Mouse (Mus musculus): Measurements from ENCODE around the gene Ptprf. TPM values are rescaled to one million over a fixed set of nuclear protein-coding genes. Genes with fewer than 3 reads are reported as not detected.

The Ptprf gene
- polyA plus RNA-seq, 2 experiments: 71.9 to 85.0 TPM

DNA sequence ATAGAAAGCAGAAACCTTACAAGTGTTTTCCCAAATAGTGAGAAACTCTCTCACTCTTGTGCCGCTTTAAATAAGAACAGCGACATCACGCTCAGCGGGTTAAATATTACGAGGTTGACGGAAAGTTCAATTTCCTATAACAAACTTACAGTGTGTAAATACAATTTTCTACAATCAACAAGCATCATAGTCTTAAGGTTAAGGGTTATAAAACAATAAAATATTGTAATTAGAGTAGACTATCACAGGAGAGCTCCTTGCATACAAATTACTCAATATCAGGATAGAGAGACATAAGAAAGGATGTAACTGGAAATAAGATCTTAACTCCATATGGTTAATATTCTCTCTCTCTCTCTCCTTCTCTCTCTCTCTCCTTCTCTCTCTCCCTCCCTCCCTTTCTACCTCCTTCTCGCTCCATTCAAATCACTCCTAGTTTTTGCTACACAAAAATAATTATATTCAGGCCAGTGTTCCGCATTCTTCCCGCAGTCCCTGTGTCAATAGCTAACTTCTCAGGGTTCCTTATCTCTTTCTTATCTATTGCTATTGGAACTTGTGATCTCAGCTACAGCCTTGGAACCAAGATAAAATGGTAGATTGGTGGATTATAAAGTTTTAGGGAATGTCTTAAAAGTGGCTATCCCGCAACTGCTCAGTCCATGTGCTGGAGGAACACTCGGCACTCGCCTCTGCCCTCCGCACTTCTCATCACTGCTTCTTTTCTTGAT lies 16.5 kb upstream of the Ptprf start:
- Histone ChIP-seq H3K9me3 (ENCODE audit: control insufficient read depth, low read length) (no peaks in the 10 kb centered on the region), H3K4me1 (ENCODE audit: control insufficient read depth, insufficient read depth, low read length) (no peaks in the 10 kb centered on the region), H3K36me3 (ENCODE audit: control insufficient read depth, insufficient read depth, low read length) (no peaks in the 10 kb centered on the region), H3K4me2 (replicated peaks; ENCODE audit: low read depth, low read length, severe bottlenecking) (no peak overlapping the region), H3K27me3 (ENCODE audit: control insufficient read depth, insufficient read depth, low read length) (no peaks in the 10 kb centered on the region), H3K4me3 (replicated peaks; ENCODE audit: low read length) (no peak overlapping the region), H3K27ac (replicated peaks; ENCODE audit: low read depth, low read length) (no peak overlapping the region), H3K9ac (ENCODE audit: low read depth, low read length, severe bottlenecking) (no peak overlapping the region)
- ATAC-seq (ENCODE audit: low FRiP score, low read depth) (no peak), DNase-seq (ENCODE audit: low spot score) (no peak)
- 89% methylated on average over 13 of the region's 13 CpGs for WGBS
- no peak for TF ChIP-seq POLR2A (IDR thresholded peaks at IDR 0.05; ENCODE audit: borderline replicate concordance, extremely low read depth, insufficient read depth, insufficient read length)

DNA sequence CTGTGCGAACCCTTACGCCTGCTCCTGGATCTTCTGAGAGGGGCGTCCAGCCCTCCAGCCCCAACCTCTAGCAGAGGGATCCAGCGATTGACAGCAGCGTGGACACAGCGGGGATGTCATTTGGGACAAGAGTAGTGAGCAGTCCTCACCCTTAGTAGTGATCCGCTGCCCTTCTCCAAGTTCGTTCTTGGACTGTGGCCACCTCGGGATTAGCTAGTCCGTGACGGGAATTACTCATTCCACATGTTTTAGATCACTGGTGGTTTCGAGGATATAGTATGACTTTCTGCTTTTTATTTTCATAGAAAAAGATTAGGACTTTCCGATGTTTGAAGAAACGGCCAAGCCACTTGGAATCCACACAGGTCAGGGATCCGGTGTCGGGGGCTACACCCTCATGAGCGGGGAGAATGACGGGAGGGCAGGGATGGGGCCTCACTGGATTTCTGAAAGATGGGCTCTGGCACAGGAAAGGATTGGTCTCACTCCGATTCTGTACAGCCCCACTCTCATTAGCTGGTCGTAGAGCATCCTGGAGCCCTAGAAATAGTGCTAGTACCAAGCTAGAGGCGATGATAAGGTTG lies 15.0 kb upstream of the Ptprf start:
- Histone ChIP-seq H3K36me3 (ENCODE audit: control insufficient read depth, insufficient read depth, low read length) (no peaks in the 10 kb centered on the region), H3K9me3 (ENCODE audit: control insufficient read depth, low read length) (no peaks in the 10 kb centered on the region), H3K4me1 (ENCODE audit: control insufficient read depth, insufficient read depth, low read length) (no peaks in the 10 kb centered on the region), H3K27ac (replicated peaks; ENCODE audit: low read depth, low read length) (no peak overlapping the region), H3K27me3 (ENCODE audit: control insufficient read depth, insufficient read depth, low read length) (no peaks in the 10 kb centered on the region), H3K9ac (ENCODE audit: low read depth, low read length, severe bottlenecking) (no peak overlapping the region), H3K4me2 (replicated peaks; ENCODE audit: low read depth, low read length, severe bottlenecking) (no peak overlapping the region), H3K4me3 (replicated peaks; ENCODE audit: low read length) (no peak overlapping the region)
- peak; percentile 40 for DNase-seq (ENCODE audit: low spot score)
- no peak for TF ChIP-seq POLR2A (IDR thresholded peaks at IDR 0.05; ENCODE audit: borderline replicate concordance, extremely low read depth, insufficient read depth, insufficient read length)
- ATAC-seq (ENCODE audit: low FRiP score, low read depth): peak; percentile 34
- WGBS: 68% methylated on average over 21 of the region's 21 CpGs

DNA sequence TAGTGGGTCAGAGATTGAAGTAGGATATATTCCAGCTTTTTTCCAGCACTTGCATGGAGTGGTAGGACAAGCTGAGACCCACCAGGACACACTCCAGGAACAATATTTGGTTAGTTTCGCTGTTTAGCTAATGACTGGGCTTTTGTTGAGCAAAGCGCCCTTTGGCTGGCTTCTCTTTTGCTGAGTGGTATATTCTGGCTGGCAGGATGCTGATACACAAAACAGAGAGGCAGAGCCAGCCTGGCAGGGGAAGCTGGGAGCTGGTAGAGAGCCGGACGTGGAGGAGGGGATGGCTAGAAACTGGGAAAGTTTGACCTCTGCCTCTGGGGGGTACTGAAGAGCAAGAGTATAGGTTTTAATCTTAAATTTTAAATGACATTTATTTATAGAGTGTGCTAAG lies 13.8 kb upstream of the Ptprf start:
- no peak overlapping the region for H3K27ac ChIP-seq (replicated peaks; ENCODE audit: low read depth, low read length)
- no peak overlapping the region for H3K4me3 ChIP-seq (replicated peaks; ENCODE audit: low read length)
- H3K4me2 ChIP-seq (replicated peaks; ENCODE audit: low read depth, low read length, severe bottlenecking): no peak overlapping the region
- DNase-seq (ENCODE audit: low spot score): no peak
- no peak for TF ChIP-seq POLR2A (IDR thresholded peaks at IDR 0.05; ENCODE audit: borderline replicate concordance, extremely low read depth, insufficient read depth, insufficient read length)
- ATAC-seq (ENCODE audit: low FRiP score, low read depth): no peak
- no peaks in the 10 kb centered on the region for H3K9me3 ChIP-seq (ENCODE audit: control insufficient read depth, low read length)
- H3K36me3 ChIP-seq (ENCODE audit: control insufficient read depth, insufficient read depth, low read length): no peaks in the 10 kb centered on the region
- no peaks in the 10 kb centered on the region for H3K4me1 ChIP-seq (ENCODE audit: control insufficient read depth, insufficient read depth, low read length)
- no peaks in the 10 kb centered on the region for H3K27me3 ChIP-seq (ENCODE audit: control insufficient read depth, insufficient read depth, low read length)
- no peak overlapping the region for H3K9ac ChIP-seq (ENCODE audit: low read depth, low read length, severe bottlenecking)
- 69% methylated on average over 4 of the region's 4 CpGs for WGBS

DNA sequence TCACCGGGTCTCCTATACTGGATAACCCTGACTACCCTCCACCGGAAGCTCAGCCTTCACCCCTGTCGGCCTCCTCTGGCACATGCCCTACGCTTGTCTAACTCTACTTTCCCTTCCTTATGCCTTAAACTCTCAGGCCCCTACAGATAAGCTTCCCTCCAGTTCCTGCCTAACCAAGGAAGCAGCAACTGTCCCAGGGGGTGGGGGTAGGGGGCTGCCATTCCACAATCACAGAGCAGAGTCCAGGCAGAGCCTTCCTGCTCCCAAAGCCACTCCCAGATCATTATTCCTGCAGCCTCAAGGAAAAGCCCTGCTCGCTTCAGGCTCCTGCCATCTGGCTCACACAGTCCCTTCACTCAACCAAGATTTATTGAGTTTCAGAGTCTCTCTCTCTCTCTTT lies 6.6 kb upstream of the Ptprf start:
- Histone ChIP-seq H3K36me3 (ENCODE audit: control insufficient read depth, insufficient read depth, low read length) (no peaks in the 10 kb centered on the region), H3K4me3 (replicated peaks; ENCODE audit: low read length) (no peak overlapping the region), H3K4me1 (ENCODE audit: control insufficient read depth, insufficient read depth, low read length) (peaks cover 6% of the 10 kb centered on the region; the same call in 1 of the 2 replicates), H3K4me2 (replicated peaks; ENCODE audit: low read depth, low read length, severe bottlenecking) (no peak overlapping the region), H3K9me3 (ENCODE audit: control insufficient read depth, low read length) (no peaks in the 10 kb centered on the region), H3K27me3 (ENCODE audit: control insufficient read depth, insufficient read depth, low read length) (no peaks in the 10 kb centered on the region), H3K27ac (replicated peaks; ENCODE audit: low read depth, low read length) (no peak overlapping the region), H3K9ac (ENCODE audit: low read depth, low read length, severe bottlenecking) (no peak overlapping the region)
- DNase-seq (ENCODE audit: low spot score): no peak
- WGBS: 9% methylated on average over 5 of the region's 5 CpGs
- no peak for TF ChIP-seq POLR2A (IDR thresholded peaks at IDR 0.05; ENCODE audit: borderline replicate concordance, extremely low read depth, insufficient read depth, insufficient read length)
- no peak for ATAC-seq (ENCODE audit: low FRiP score, low read depth)

DNA sequence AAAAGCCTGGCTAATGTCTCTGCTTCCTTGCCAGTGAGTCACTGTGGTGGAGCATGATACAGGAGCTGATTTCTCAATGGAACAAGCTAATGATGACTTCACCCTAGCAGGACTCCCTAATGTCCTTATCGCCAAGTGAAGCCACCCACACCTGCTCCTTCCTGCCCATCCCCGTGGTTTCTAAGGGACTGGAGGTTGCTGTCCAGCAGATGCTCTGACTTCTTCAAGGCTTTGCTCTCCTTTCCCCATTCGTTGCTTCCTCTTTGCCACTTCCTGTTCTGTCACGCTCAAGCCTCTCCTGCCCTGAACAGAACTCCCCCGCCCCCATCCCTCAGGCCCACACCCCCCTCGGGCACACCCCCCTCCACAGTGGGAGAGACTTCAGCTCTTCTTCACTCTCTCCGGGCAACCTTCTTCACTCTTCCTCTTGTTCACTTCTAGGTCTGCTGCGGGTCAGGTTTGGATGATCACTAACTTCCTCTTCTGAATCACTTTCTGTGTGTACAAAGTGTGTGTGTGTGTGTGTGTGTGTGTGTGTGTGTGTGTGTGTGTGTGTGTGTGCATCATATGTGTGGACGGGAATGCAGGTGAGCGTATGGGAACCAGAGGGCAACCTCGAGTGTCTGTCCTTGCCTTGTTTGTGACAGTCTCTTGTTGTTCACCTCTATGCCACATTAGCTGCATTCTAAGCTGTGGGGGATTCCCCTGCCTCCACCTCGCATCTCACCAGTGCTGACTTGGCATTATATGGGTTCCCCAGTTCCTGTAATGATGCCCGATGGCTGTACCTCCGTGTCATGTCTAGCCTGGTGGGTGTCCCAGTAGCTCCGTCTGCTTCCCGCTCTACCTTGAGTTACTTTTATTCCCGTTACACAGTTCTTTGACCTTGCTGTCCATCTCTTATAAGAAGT lies 4.7 kb upstream of the Ptprf start:
- Histone ChIP-seq H3K4me2 (replicated peaks; ENCODE audit: low read depth, low read length, severe bottlenecking) (no peak overlapping the region), H3K36me3 (ENCODE audit: control insufficient read depth, insufficient read depth, low read length) (no peaks in the 10 kb centered on the region), H3K27me3 (ENCODE audit: control insufficient read depth, insufficient read depth, low read length) (no peaks in the 10 kb centered on the region), H3K27ac (replicated peaks; ENCODE audit: low read depth, low read length) (no peak overlapping the region), H3K4me1 (ENCODE audit: control insufficient read depth, insufficient read depth, low read length) (peaks cover 12% of the 10 kb centered on the region; the same call in 1 of the 2 replicates), H3K4me3 (replicated peaks; ENCODE audit: low read length) (no peak overlapping the region), H3K9me3 (ENCODE audit: control insufficient read depth, low read length) (no peaks in the 10 kb centered on the region), H3K9ac (ENCODE audit: low read depth, low read length, severe bottlenecking) (no peak overlapping the region)
- ATAC-seq (ENCODE audit: low FRiP score, low read depth) (no peak), DNase-seq (ENCODE audit: low spot score) (no peak)
- no peak for TF ChIP-seq POLR2A (IDR thresholded peaks at IDR 0.05; ENCODE audit: borderline replicate concordance, extremely low read depth, insufficient read depth, insufficient read length)
- WGBS: 59% methylated on average over 17 of the region's 17 CpGs
